Mouse (Mus musculus): ENCODE data around the gene Ripor2.

GRCm38 (mm10) chr13:24625071-24625470 is 43.1 kb downstream of the Ripor2 start:
- TF ChIP-seq CTCF (IDR thresholded peaks at IDR 0.05; ENCODE audit: borderline replicate concordance, insufficient read depth, low read length) (no peak), POLR2A (IDR thresholded peaks at IDR 0.05; ENCODE audit: low read depth, low read length) (no peak)

Measured in embryonic fibroblast, embryonic 13.5 days (primary cell).